Mouse (Mus musculus): ENCODE results near the gene Zfp760. TPM values are rescaled to one million over a fixed set of nuclear protein-coding genes. Genes with fewer than 3 reads are reported as not detected.
"Not testable (repeated sequence)": the region's sequence is repeated elsewhere in the genome, so short reads cannot be mapped to it uniquely, and the experiment has no call there.

Zfp760 gene
- total and polyA plus RNA-seq, 3 experiments = 2.5 TPM; not detected in 1

DNA sequence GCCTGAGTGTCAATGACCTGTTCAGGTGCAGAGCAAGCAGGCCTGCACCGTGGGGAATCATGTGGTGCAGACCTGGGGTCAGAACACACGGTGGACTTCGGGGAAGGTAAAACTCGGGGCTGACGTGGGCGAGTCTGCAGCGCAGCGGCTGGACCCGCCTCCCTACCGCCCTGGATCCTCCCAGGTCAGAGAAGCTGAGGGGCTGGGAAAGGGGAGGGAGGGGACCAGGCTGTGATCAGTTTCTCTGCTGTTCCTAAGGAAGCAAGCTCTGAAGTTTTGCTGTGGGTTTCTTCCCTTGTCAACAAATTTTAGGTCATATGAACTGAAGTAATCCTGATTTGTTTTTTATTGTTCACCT is 27.5 kb upstream of the Zfp760 start:
- not testable (repeated sequence) for H3K79me2 ChIP-seq (ENCODE audit: control insufficient read depth, insufficient read depth, low read length, poor library complexity); DNase-seq (ENCODE audit: low read depth, low spot score)
- H3K27ac ChIP-seq (ENCODE audit: control insufficient read depth, low read depth, low read length) = peak overlapping the region; percentile 75

DNA sequence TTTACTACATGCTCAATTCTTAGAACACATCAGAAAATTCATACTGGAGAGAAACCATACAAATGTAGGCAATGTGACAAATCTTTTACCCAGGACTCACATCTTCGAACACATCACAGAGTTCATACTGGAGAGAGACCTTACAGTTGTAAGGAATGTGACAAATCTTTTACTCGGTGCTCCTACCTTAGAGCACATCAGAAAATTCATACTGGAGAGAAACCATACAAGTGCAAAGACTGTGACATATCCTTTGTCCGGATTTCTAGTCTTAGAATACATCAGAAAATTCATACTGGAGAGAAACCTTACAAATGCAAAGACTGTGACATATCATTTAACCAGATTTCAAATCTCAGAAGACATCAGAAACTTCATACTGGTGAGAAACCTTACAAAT is 16.0 kb upstream of the Zfp760 start, which contains the start of gene Gm10226:
Gm10226 (plus strand) TSS at position 301 of the 400 bp plus-strand sequence.
- TF ChIP-seq RAD21 (IDR thresholded peaks at IDR 0.05; ENCODE audit: low read depth, low read length) (no peak), MAZ (IDR thresholded peaks at IDR 0.05; ENCODE audit: low read depth, low read length) (no peak), POLR2AphosphoS5 (IDR thresholded peaks at IDR 0.05; ENCODE audit: borderline replicate concordance, low read depth, low read length) (no peak), CHD2 (IDR thresholded peaks at IDR 0.05; ENCODE audit: low read length) (no peak), CHD1 (IDR thresholded peaks at IDR 0.05; ENCODE audit: low read depth, low read length) (no peak), KAT2A (conservative IDR thresholded peaks at IDR 0.05; ENCODE audit: low read depth, low read length) (no peak), ZKSCAN1 (IDR thresholded peaks at IDR 0.05; ENCODE audit: low read depth, low read length) (no peak)
- 0 out of 4 replicates have a peak, but pooled peaks cover 0 to 2% of the 10 kb centered on the region in 2 experiments for H3K36me3 ChIP-seq (ENCODE audit: control insufficient read depth in 1 of 2, insufficient read depth in 2 of 2, low read length in 2 of 2)
- H3K9ac ChIP-seq (ENCODE audit: control insufficient read depth, low read depth, low read length, poor library complexity, severe bottlenecking) = no peak within 1 kb of the TSS

More for the DNA sequence above, 27.5 kb upstream of the Zfp760 start:
- H3K36me3 ChIP-seq (ENCODE audit: control insufficient read depth in 1 of 2, insufficient read depth in 2 of 2, low read length in 2 of 2); H3K27me3 ChIP-seq (ENCODE audit: control insufficient read depth in 1 of 2, insufficient read depth in 2 of 2, low read length in 2 of 2); H3K4me1 ChIP-seq (ENCODE audit: control insufficient read depth in 1 of 2, insufficient read depth in 2 of 2, low read length in 2 of 2); H3K9me3 ChIP-seq (replicated peaks; ENCODE audit: insufficient read depth, low read length): not testable (repeated sequence)
- H3K4me3 ChIP-seq (ENCODE audit: control insufficient read depth in 1 of 2, insufficient read depth in 1 of 2, low read depth in 2 of 2, low read length in 2 of 2) = peak overlapping the region; percentile 84 to 94
- peak overlapping the region; percentile 68 for H3K9ac ChIP-seq (ENCODE audit: control insufficient read depth, low read depth, low read length, poor library complexity, severe bottlenecking)
- 0 out of 2 replicates have a peak, but pooled peaks have one; percentile 2 for TF ChIP-seq TCF12 (IDR thresholded peaks at IDR 0.05; ENCODE audit: low read depth, low read length)

DNA sequence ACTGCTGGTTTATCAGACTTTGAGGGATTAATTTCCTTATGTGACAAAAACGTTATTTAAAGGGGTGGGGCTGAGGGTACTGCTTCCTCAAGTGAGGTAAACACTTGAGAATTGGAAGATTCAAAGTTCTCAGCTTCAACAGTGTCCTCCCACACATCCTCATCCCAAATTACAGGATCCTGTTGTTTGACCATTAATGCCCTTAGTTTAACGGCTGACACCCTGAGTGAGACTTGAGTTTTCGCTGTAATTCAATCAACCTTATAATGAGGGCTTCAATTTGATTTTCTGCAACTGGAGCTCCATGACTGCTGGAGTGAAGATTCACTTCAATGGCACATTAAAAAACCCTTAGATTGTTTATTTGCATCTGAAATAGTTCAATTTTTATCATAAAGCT is 14.2 kb upstream of the Zfp760 start:
- Histone ChIP-seq H3K4me3 (ENCODE audit: control insufficient read depth in 1 of 2, insufficient read depth in 1 of 2, low read depth in 2 of 2, low read length in 2 of 2) (no peak overlapping the region), H3K4me1 (ENCODE audit: control insufficient read depth in 1 of 2, insufficient read depth in 2 of 2, low read length in 2 of 2) (peaks cover 0 to 3% of the 10 kb centered on the region in 2 experiments; a peak in 1 of 4 replicates), H3K79me2 (ENCODE audit: control insufficient read depth, insufficient read depth, low read length, poor library complexity) (no peaks in the 10 kb centered on the region; the same call in 1 of the 2 replicates), H3K27me3 (ENCODE audit: control insufficient read depth in 1 of 2, insufficient read depth in 2 of 2, low read length in 2 of 2) (no peaks in the 10 kb centered on the region), H3K36me3 (ENCODE audit: control insufficient read depth in 1 of 2, insufficient read depth in 2 of 2, low read length in 2 of 2) (0 out of 4 replicates have a peak, but pooled peaks cover 0 to 2% of the 10 kb centered on the region in 2 experiments), H3K27ac (ENCODE audit: control insufficient read depth, low read depth, low read length) (no peak overlapping the region), H3K9ac (ENCODE audit: control insufficient read depth, low read depth, low read length, poor library complexity, severe bottlenecking) (no peak overlapping the region), H3K9me3 (replicated peaks; ENCODE audit: insufficient read depth, low read length) (no peaks in the 10 kb centered on the region)
- no peak for DNase-seq (ENCODE audit: low read depth, low spot score)
- no peak for TF ChIP-seq MAZ (IDR thresholded peaks at IDR 0.05; ENCODE audit: low read depth, low read length)
- no peak for TF ChIP-seq CHD2 (IDR thresholded peaks at IDR 0.05; ENCODE audit: low read length)

More for the DNA sequence above, 16.0 kb upstream of the Zfp760 start, which contains the start of gene Gm10226:
- Histone ChIP-seq H3K4me1 (ENCODE audit: control insufficient read depth in 1 of 2, insufficient read depth in 2 of 2, low read length in 2 of 2) (peaks cover 0 to 3% of the 10 kb centered on the region in 2 experiments; a peak in 1 of 4 replicates), H3K9me3 (replicated peaks; ENCODE audit: insufficient read depth, low read length) (no peaks in the 10 kb centered on the region), H3K27ac (ENCODE audit: control insufficient read depth, low read depth, low read length) (no peak within 1 kb of the TSS), H3K4me3 (ENCODE audit: control insufficient read depth in 1 of 2, insufficient read depth in 1 of 2, low read depth in 2 of 2, low read length in 2 of 2) (no peak within 1 kb of the TSS), H3K27me3 (ENCODE audit: control insufficient read depth in 1 of 2, insufficient read depth in 2 of 2, low read length in 2 of 2) (no peaks in the 10 kb centered on the region), H3K79me2 (ENCODE audit: control insufficient read depth, insufficient read depth, low read length, poor library complexity) (no peaks in the 10 kb centered on the region; the same call in 1 of the 2 replicates)
- no peak for DNase-seq (ENCODE audit: low read depth, low spot score)
